In the genomic region with DNA sequence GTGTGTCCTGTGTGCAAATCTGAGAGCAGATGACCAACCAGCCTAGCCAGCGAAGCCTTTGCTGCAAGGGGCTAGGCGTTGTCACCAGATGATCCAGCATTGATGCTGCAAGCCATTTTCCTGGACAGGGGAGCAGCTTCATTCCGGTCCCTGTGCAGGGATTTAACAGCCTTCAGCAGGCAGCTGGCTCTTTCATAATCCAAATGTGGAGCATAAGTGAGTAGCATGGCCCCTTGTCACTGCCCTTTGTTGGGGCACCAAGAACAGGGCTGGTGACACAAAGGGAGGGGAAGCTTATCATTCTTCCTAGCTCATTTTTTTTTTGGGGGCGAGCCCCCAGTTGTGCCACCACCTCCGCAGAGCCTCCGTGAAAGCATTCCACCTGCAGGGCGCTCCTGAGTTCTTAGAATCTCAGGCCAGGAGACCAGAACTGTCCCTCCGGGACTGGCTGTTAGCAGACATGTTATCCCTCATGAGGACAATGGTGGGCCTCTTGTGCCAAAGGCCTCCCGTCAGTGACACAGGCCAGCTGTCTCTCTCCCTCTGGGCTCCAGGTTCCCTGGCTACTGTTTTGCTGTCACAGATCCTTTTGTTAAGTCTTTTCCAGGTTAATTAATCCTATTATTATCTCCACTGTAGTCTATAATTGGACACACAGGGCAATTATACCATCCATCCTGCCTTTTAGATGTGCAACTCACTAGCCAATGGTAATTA, we compare ENCODE assay signal across 22 mouse cellular contexts.
DNase-seq lines count a peak whose midpoint lies in the region; ATAC-seq and TF ChIP-seq lines count a peak whose summit lies in the region.
"Had no signal": no experiment of that assay in that cellular context is flagged by ENCODE, and none has a peak within 500 bp of the region (broad histone marks: within the 10 kb centered on the region; RNA-seq: fewer than 3 reads in every experiment).

No protein-coding gene starts in this region.

- H3K27me3 ChIP-seq in heart, embryonic 10.5 days (ENCODE audit: insufficient read depth, poor library complexity, severe bottlenecking), result peaks cover 3% of the 10 kb centered on the region; the same call in 1 of the 2 replicates
- H3K27me3 ChIP-seq in midbrain, embryonic 12.5 days, result no peaks in the 10 kb centered on the region
- no peaks in the 10 kb centered on the region; the same call in 1 of the 2 replicates for H3K27me3 ChIP-seq in midbrain, embryonic 16.5 days (ENCODE audit: control insufficient read depth, insufficient read depth, low read depth, low read length)
- H3K27me3 ChIP-seq in lung, embryonic 14.5 days (ENCODE audit: insufficient read depth, low read length), result no peaks in the 10 kb centered on the region
- H3K27me3 ChIP-seq: forebrain, embryonic 13.5 days; heart, embryonic 15.5 days; kidney, embryonic 15.5 days; neural tube, embryonic 12.5 days had no signal

- no peak for TF ChIP-seq CTCF in lung, embryonic 14.5 days (IDR thresholded peaks at IDR 0.05; ENCODE audit: low read depth)

- ATAC-seq in midbrain, embryonic 12.5 days (ENCODE audit: low FRiP score, low read depth), result 0 out of 2 replicates have a peak, but pooled peaks have one; percentile 32
- no peak for ATAC-seq in midbrain, embryonic 16.5 days
- no peak for ATAC-seq in lung, embryonic 14.5 days (ENCODE audit: insufficient read depth)
- ATAC-seq: forebrain, embryonic 13.5 days; intestine, embryonic 16.5 days had no signal

- 77% methylated on average over 9 of the region's 9 CpGs for WGBS in heart, embryonic 10.5 days
- WGBS in midbrain, embryonic 12.5 days, result 66% methylated on average over 9 of the region's 9 CpGs
- 60% methylated on average over 9 of the region's 9 CpGs for whole genome bisulfite sequencing in midbrain, embryonic 16.5 days
- WGBS in lung, embryonic 14.5 days, result 72% methylated on average over 9 of the region's 9 CpGs

- H3K9me3 ChIP-seq in heart, embryonic 10.5 days, result no peaks in the 10 kb centered on the region
- no peaks in the 10 kb centered on the region for H3K9me3 ChIP-seq in midbrain, embryonic 12.5 days
- H3K9me3 ChIP-seq in midbrain, embryonic 16.5 days (replicated peaks; ENCODE audit: control insufficient read depth, low read length, poor library complexity, severe bottlenecking), result no peaks in the 10 kb centered on the region
- H3K9me3 ChIP-seq in lung, embryonic 14.5 days (ENCODE audit: low read depth, low read length), result no peaks in the 10 kb centered on the region
- H3K9me3 ChIP-seq: forebrain, embryonic 13.5 days; heart, embryonic 15.5 days; kidney, embryonic 15.5 days; neural tube, embryonic 12.5 days had no signal

- peak; percentile 11 for DNase-seq in heart, postnatal 4 days
- no peak for DNase-seq in heart, embryonic 10.5 days (ENCODE audit: low spot score)
- peak; percentile 74 for DNase-seq in lung, embryonic 14.5 days
- peak; percentile 54 for DNase-seq in retina, embryonic 14.5 days (ENCODE audit: low spot score)
- DNase-seq in layer of hippocampus, adult 8-10 months (ENCODE audit: low spot score in 2 of 2), result no peak
- DNase-seq in ovary, adult 18-20 months (ENCODE audit: low spot score), result no peak
- DNase-seq: adrenal gland, adult 8-10 months; B cell, adult 2 months; cerebellum, adult 11 months; cerebellum, postnatal 36 days; gastrocnemius, postnatal 10 days; heart, adult 18-20 months; kidney, postnatal 4 days; liver; thymus, postnatal 36 days had no signal

- H3K9ac ChIP-seq in midbrain, embryonic 12.5 days (replicated peaks), result no peak overlapping the region
- H3K9ac ChIP-seq in midbrain, embryonic 16.5 days (ENCODE audit: low read depth, low read length), result no peak overlapping the region
- no peak overlapping the region for H3K9ac ChIP-seq in lung, embryonic 14.5 days
- H3K9ac ChIP-seq: forebrain, embryonic 13.5 days; heart, embryonic 15.5 days; kidney, embryonic 15.5 days; neural tube, embryonic 12.5 days had no signal

- H3K36me3 ChIP-seq in heart, embryonic 10.5 days, result no peaks in the 10 kb centered on the region
- H3K36me3 ChIP-seq in midbrain, embryonic 12.5 days, result no peaks in the 10 kb centered on the region
- H3K36me3 ChIP-seq in midbrain, embryonic 16.5 days (ENCODE audit: control insufficient read depth, insufficient read depth, low read length), result no peaks in the 10 kb centered on the region
- H3K36me3 ChIP-seq in lung, embryonic 14.5 days (ENCODE audit: insufficient read depth), result no peaks in the 10 kb centered on the region
- H3K36me3 ChIP-seq: heart, embryonic 15.5 days; kidney, embryonic 15.5 days; neural tube, embryonic 12.5 days had no signal

- H3K4me3 ChIP-seq in heart, embryonic 10.5 days, result no peak overlapping the region
- no peak overlapping the region for H3K4me3 ChIP-seq in midbrain, embryonic 12.5 days
- no peak overlapping the region for H3K4me3 ChIP-seq in midbrain, embryonic 16.5 days (ENCODE audit: low read depth, low read length)
- no peak overlapping the region for H3K4me3 ChIP-seq in lung, embryonic 14.5 days (ENCODE audit: low read depth, low read length)
- H3K4me3 ChIP-seq: forebrain, embryonic 13.5 days; heart, embryonic 15.5 days; kidney, embryonic 15.5 days; neural tube, embryonic 12.5 days had no signal

- no peaks in the 10 kb centered on the region for H3K4me1 ChIP-seq in heart, embryonic 10.5 days
- H3K4me1 ChIP-seq in midbrain, embryonic 12.5 days, result peaks cover 3% of the 10 kb centered on the region; the same call in 1 of the 2 replicates
- H3K4me1 ChIP-seq in midbrain, embryonic 16.5 days (ENCODE audit: control insufficient read depth, insufficient read depth, low read length), result no peaks in the 10 kb centered on the region
- no peaks in the 10 kb centered on the region for H3K4me1 ChIP-seq in lung, embryonic 14.5 days (ENCODE audit: insufficient read depth)
- H3K4me1 ChIP-seq: heart, embryonic 15.5 days; neural tube, embryonic 12.5 days had no signal

- no peak overlapping the region for H3K27ac ChIP-seq in heart, embryonic 10.5 days
- H3K27ac ChIP-seq in midbrain, embryonic 12.5 days (replicated peaks), result no peak overlapping the region
- H3K27ac ChIP-seq in midbrain, embryonic 16.5 days (ENCODE audit: low read length), result no peak overlapping the region
- H3K27ac ChIP-seq in lung, embryonic 14.5 days (ENCODE audit: low read depth), result no peak overlapping the region
- H3K27ac ChIP-seq: forebrain, embryonic 13.5 days; heart, embryonic 15.5 days; kidney, embryonic 15.5 days; neural tube, embryonic 12.5 days had no signal

- no peak overlapping the region for H3K4me2 ChIP-seq in midbrain, embryonic 12.5 days (replicated peaks)
- no peak overlapping the region for H3K4me2 ChIP-seq in midbrain, embryonic 16.5 days (ENCODE audit: low read length)
- no peak overlapping the region for H3K4me2 ChIP-seq in lung, embryonic 14.5 days
- H3K4me2 ChIP-seq: forebrain, embryonic 13.5 days; heart, embryonic 15.5 days; kidney, embryonic 15.5 days; neural tube, embryonic 12.5 days had no signal

Comparison
In these comparisons a context has a peak if more than half of its experiments do, and no peak if none do; other contexts are left out.
1. DNase-seq: peak in heart, postnatal 4 days (single experiment), lung, embryonic 14.5 days (single experiment) and retina, embryonic 14.5 days (single experiment); none in heart, embryonic 10.5 days (single experiment), layer of hippocampus, adult 8-10 months (0 of 2) and ovary, adult 18-20 months (single experiment).